Mouse (Mus musculus) megakaryocyte, adult 5-6 weeks (primary cell): ENCODE measurements around the gene Sec14l1. TPM values are rescaled to one million over a fixed set of nuclear protein-coding genes. Genes with fewer than 3 reads are reported as not detected.

Experiments used
- ATAC-seq: 2 replicates; pipeline ENCODE4 v1.8.0; 2016; ENCODE audit warnings: mild to moderate bottlenecking, inconsistent platforms; ENCODE audit not compliant: poor library complexity, severe bottlenecking
- total RNA-seq, 2 experiments: library from RNA; stranded (forward) in 1 of 2; stranded (reverse) in 1 of 2; fragments of 153-499, 151-499 nt in 1 of 2; fragments of 221-1000, 200-1000 nt in 1 of 2; gene quantifications; 2 replicates each; pipeline versions ENCODE4 v1.2.3 to v1.2.4; 2015 to 2017

Gene Sec14l1
- total RNA-seq, 2 experiments from 2014 or later: 24.3 to 32.3 TPM

DNA sequence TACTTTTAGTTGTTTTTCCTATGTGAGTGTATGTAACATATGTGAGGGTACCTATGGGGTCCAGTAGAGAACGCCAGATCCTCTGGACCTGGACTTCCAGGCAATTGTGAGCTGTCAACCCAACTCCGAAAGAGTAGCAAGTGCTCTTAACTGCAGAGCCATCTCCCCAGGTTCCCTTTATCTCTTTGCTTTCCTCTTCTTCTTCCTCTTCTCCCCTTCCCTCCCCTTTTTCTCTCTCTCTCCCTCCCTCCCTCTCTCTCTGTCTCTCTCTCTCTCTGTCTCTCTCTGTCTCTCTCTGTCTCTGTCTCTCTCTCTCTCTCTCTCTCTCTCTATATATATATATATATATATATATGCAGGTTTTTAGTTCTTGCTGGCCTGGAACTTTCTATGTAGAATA is 7.1 kb upstream of the Sec14l1 start:
- ATAC-seq: no peak

DNA sequence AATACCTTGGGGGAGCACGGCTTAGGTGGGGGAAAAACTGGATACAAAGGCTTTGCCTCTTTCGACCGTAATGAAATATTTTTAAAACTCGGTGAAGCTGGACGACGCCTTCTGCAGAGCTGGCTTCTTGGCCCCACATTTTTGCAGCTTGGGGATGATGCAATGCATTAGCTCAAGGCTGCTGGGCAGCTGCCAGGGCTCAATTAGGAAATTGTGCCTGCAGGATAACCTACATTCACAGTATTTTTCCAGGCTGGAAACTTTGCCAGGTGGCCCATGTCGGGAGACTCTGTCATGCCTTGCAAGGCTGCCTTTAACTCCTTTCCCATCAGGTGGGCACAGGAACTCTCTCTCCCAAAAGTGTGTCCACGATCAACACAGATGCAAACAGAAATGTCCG is 6.4 kb upstream of the Sec14l1 start:
- ATAC-seq: no peak

- peak; percentile 82 for ATAC-seq
Measured at GRCm38 (mm10) chr11:117109179-117109954, 5.6 kb upstream of the Sec14l1 start.

DNA sequence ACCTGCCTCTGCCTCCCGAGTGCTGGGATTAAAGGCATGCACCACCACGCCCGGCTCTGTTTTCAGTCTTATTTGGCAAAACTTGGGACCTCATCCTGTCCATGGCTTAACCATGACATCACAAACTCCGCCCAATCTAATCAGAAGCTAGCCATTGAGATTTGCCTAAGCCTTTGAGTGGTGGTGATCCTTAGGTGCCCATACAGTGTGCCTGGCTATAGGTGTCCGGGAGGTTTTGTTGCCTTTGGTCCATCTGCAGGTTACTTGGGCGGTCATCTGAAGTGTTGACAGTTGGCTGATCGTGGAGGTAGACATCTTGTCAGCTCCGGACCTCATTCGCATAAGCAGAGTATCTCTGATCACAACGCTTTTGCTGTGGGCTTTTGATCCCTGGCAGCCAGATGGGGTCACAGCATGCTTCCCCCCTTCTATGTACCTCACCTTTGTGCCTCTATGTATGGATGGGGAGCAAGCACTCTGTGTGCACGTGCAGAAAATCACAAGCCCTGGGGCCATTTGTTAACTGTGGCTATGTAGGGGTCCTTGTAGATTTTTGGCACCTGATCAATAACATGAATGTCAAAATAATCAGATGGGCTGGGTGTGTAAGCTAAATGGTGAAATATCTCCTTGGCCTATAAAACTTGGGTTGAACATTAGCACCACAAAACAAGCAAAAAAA is 2.9 kb upstream of the Sec14l1 start:
- ATAC-seq: no peak

DNA sequence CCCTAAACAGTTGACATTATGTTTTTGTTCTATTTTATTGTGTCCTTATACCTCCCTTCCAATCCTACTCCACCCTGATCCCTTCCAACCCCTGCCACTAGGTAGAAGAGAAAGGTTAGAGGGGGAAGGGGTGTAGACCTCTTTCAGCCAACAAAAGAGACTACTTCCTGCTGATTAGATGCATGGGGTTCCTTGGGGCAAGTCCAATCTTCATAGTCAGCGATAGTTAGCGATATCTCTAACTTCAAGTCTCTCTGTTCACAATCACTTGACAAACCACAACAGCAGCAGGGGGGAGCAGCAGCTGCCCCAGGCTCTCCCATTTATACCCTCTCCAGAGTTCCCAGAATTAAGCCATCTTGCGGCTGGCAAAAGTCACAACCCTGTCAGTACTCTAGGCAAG is 2.3 kb upstream of the Sec14l1 start:
- no peak for ATAC-seq

DNA sequence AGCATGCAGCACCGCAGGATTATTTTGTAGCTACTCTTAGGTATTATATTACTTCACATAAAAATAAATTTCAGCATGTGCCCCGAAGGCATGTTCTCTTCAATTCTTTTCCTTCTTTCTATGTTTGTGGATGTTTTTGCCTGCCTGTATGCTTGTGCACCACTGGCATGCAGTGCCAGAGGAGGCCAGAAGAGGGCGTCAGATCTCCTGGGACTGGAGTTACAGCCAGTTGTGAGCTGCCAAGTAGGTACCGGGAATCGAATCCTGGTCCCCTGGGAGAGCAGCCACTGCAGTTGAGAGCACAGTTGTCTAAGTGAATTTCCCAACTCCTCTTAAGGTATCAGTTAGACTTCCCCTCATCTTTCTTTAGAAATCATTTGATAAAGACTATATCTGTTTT is 1.6 kb upstream of the Sec14l1 start:
- ATAC-seq: no peak

- no peak for ATAC-seq
Measured at GRCm38 (mm10) chr11:117114231-117114591, 757 bp upstream of the Sec14l1 start.

DNA sequence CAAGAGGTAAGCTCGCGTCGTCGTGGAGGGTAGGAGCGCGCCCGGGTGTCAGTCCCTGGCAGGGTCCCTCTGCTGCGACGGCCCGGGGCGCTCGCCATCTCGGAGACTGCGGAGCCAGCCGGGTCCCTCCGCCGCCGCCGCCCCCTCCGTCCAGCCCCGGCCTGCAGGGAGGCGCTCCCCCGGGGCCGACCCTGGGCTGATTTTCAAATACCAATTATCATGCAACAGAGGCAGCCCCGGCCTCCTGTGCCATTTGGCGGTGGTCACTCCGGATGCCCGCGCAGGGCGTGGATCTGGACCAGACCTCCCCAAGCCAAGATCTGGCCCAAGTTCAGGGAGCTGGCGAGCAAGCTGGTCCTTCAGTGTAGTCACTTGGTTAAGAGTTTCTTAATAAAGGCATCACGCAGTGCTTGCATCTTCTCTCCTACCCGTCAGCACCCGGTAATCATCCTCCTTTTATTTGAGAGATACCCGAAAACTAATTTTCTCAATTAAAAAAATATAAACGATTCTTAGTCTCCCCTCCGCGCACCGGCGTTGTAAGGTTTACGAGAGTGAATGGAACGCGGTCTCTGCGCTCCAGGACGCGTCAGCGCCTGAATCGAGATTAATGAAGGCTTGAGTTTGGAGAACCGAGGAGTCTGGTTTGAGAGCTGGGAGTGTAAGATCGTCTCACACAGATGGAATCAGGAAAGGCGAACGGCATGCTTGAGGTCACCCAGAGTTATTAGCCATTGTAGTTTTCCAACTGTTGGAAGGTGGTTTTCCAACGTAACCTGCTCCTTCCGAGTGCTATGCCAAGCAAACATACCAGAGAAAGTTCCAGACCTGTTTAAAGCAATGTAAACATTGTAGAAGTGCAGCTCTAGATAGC is 615 bp downstream of the Sec14l1 start:
- ATAC-seq: no peak

DNA sequence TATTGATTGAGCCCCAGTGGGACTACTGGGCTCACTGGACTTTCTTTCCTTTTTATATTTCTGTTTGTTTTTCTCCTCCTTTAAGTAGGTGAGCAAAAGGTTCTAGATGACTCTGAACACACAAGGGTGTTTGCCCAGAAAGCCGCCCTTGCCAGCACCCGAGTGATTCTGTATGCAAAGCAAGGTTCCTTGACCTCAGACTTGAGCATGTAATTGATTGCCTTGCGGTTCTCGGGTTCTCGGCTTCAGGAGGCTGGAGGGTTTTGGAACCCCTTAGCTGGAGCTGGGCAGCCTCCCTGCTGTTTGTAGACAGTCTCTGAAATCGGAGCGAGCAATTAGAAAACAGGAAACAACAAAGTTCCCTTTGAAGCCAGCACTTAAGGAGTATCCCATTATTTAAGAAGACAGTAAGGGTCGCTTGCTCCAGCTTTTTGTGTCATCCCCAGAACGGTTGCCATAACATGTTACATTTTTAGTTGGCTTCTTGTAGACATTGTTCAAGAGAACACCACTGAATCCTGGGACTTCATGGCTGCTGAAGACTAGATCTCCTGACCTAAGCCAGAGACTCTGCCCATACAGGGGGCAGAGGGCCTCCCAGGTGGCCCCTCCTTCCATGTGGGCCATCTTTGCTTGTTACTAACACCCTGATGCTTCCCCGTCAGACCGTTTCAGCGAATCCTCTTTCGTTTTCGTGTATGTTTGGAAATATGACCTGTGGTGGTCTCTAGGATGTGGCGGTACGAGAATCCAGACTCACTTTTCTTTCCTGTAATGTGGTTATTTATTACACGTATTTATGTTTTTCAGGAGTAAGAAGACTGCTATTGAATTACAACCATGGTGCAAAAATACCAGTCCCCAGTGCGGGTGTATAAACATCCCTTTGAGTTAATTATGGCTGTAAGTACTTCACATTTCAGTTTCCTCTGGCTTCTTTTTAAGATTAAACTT is 1.7 kb downstream of the Sec14l1 start:
- ATAC-seq: no peak

GRCm38 (mm10) chr11:117117321-117117720 is 2.4 kb downstream of the Sec14l1 start:
- no peak for ATAC-seq

DNA sequence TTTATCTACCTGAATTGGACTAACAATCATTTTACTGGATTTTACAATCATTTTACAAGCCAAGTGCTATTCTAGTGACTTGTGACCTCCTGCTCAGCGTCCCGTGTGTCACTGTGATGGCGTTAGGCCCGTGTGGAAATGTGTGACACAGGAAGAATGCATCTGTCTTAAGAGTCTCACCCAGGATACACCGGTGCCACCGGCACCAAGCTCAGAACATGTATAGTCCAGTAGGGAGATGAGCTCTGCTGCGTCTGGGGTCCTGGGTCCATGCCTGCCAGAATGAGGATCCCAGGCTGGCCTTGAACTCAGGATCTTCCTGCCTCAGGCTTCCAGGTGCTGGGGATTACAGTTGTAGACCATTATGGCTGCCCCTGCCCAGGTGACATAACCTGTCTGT is 2.8 kb downstream of the Sec14l1 start:
- no peak for ATAC-seq

- no peak for ATAC-seq
Measured at GRCm38 (mm10) chr11:117118248-117118647, 3.3 kb downstream of the Sec14l1 start.

- ATAC-seq: no peak
Measured at GRCm38 (mm10) chr11:117118721-117119321, 3.9 kb downstream of the Sec14l1 start.

DNA sequence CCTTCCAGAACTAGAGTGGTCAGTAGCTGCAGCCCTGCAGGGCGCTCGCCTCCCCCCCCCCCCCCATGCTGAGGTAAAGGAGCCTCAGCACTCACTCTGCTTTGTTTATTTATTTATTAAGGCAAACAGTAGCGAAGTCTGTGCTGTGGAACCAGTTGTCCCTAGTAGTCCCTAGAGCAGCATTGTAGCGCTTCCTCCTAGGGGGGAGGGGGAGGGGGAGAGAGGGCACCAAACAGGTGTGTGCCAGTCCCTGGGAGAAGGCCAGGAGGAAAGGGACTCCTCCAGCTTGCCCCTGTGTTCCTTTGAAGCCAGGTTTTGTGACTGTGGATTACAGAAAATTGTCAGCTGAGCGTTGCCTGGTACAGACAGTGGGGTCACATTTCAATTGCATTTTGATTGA is 4.8 kb downstream of the Sec14l1 start:
- ATAC-seq: no peak

GRCm38 (mm10) chr11:117120285-117121163 is 5.6 kb downstream of the Sec14l1 start:
- ATAC-seq: no peak

DNA sequence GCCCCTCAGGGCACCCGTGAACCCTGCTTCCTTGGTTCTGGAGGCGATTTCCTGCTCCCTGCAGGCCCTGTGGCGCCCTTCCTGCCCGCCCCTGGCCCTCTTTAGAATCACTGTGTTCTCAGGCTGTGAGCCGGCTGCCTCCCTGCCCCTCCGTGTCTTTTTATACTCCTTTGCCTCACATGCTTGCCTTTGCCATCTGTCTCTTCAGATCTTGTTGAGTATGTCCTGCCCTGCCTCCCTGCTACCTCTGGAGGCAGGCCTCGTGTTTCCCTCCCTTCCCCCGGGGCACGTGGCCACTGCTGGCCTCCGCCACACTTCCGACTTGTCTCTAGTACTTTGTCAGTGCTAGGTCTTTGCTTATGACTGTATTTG is 6.2 kb downstream of the Sec14l1 start:
- ATAC-seq: no peak

GRCm38 (mm10) chr11:117121954-117122353 is 7.0 kb downstream of the Sec14l1 start:
- no peak for ATAC-seq

DNA sequence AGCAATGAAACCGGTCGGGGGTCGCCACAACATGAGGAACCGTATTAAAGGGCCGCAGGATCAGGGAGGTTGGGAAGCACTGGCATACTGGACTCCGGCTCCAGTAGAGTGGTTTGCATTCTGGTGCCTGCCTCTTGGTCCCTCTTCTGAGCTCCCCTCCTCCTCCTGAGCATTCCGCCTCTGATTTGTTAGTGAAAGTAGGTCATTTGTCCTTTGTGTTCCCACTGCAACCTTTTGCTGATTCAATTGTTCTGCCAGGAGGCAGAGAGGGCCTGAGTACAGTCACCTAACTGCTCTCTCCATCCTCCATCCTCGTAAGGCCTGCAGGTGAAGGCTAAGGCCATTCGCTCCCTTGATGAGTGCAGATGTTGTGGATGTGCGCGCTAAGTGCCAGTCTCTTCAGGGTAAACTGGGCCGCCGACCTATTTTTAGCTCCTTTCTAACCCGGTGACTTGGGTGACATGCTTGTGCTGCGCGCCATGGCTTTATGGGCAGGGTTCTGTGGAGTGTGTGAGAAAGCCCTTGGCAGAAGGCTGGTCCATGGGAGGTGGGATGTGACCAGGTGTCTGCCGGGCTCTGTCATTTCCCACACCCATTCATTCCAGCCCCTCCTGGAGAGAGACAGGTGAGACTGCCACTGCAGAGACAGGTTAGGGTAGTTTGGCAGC is 8.6 kb downstream of the Sec14l1 start:
- ATAC-seq: no peak

DNA sequence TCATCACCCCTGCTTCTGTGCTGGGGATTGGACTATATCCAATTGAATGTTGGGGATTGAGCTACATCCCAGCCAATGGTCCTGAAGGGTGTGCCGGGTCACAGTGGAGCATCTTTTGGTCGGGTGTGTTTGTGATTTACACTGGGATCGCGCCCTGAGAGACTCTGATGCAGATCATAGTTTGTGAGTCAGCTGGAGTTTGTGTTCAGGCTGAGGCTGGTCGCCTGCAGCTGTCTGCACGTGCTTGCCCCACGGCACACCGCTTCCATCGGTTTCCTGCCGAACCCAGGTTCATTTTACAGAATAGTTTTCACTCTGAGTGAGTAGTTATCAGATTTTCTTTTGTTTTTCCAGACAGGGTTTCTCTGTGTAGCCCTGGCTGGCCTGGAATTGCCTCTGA is 9.6 kb downstream of the Sec14l1 start:
- no peak for ATAC-seq
